16 mouse cellular contexts compared by ENCODE assay signal in genomic region chr5:114780912-114781311, GRCm38 (mm10). TPM values are rescaled to one million over a fixed set of nuclear protein-coding genes. Genes with fewer than 3 reads are reported as not detected.
DNase-seq lines count a peak whose midpoint lies in the region; ATAC-seq and TF ChIP-seq lines count a peak whose summit lies in the region.
"Had no signal": no experiment of that assay in that cellular context is flagged by ENCODE, and none has a peak within 500 bp of the region (broad histone marks: within the 10 kb centered on the region; RNA-seq: fewer than 3 reads in every experiment).

No protein-coding gene starts in this region.

- peaks cover 80% of the 10 kb centered on the region for H3K79me2 ChIP-seq in MEL (ENCODE audit: control insufficient read depth, insufficient read depth, low read length, poor library complexity)

- peak overlapping the region; percentile 3; the same call in 1 of the 2 replicates for H3K9ac ChIP-seq in intestine, embryonic 16.5 days (ENCODE audit: low read depth, low read length)
- H3K9ac ChIP-seq in intestine, postnatal 0 days (ENCODE audit: low read depth, low read length) = no peak overlapping the region
- H3K9ac ChIP-seq in MEL (ENCODE audit: control insufficient read depth, low read depth, low read length, poor library complexity, severe bottlenecking) = peak overlapping the region; percentile 21; the same call in 1 of the 2 replicates
- H3K9ac ChIP-seq: forebrain, embryonic 15.5 days; limb, embryonic 15.5 days; neural tube, embryonic 12.5 days had no signal

- TF ChIP-seq EP300 in MEL (IDR thresholded peaks at IDR 0.05; ENCODE audit: low read depth in 1 of 2, low read length in 2 of 2) = no peak

- peak; percentile 70 for DNase-seq in MEL (ENCODE audit: low read depth, low spot score)
- no peak for DNase-seq in embryonic facial prominence, embryonic 10.5 days (ENCODE audit: low spot score)
- no peak for DNase-seq in natural killer cell, adult 2 months (ENCODE audit: low spot score in 2 of 2)
- no peak for DNase-seq in cerebellum, postnatal 25 days
- DNase-seq: cerebellum, adult 2 months; embryo, embryonic 11 days; heart, adult 11 months; lung, postnatal 14 days; right cerebral cortex, postnatal 14 days had no signal

- TF ChIP-seq RAD21 in MEL (IDR thresholded peaks at IDR 0.05; ENCODE audit: low read depth, low read length) = no peak

- no peak for ATAC-seq in intestine, embryonic 16.5 days
- ATAC-seq in intestine, postnatal 0 days = no peak
- ATAC-seq: CD4-positive, CD25-positive, alpha-beta regulatory T cell, adult 4 months; forebrain, embryonic 15.5 days had no signal

- H3K9me3 ChIP-seq in intestine, embryonic 16.5 days (ENCODE audit: control insufficient read depth, low read length) = no peaks in the 10 kb centered on the region
- no peaks in the 10 kb centered on the region for H3K9me3 ChIP-seq in intestine, postnatal 0 days (ENCODE audit: control insufficient read depth)
- no peaks in the 10 kb centered on the region for H3K9me3 ChIP-seq in MEL (replicated peaks; ENCODE audit: insufficient read depth, low read length)
- no peaks in the 10 kb centered on the region for H3K9me3 ChIP-seq in embryonic facial prominence, embryonic 10.5 days
- H3K9me3 ChIP-seq in megakaryocyte, embryonic 14.5 days = no peaks in the 10 kb centered on the region
- H3K9me3 ChIP-seq: forebrain, embryonic 15.5 days; limb, embryonic 15.5 days; neural tube, embryonic 12.5 days had no signal

- WGBS in intestine, embryonic 16.5 days = 84% methylated on average over 7 of the region's 7 CpGs
- 73% methylated on average over 7 of the region's 7 CpGs for WGBS in intestine, postnatal 0 days
- 84% methylated on average over 7 of the region's 7 CpGs for WGBS in embryonic facial prominence, embryonic 10.5 days

- no peaks in the 10 kb centered on the region for H3K27me3 ChIP-seq in intestine, embryonic 16.5 days (replicated peaks; ENCODE audit: control insufficient read depth, insufficient read depth, low read length)
- H3K27me3 ChIP-seq in intestine, postnatal 0 days (replicated peaks; ENCODE audit: control insufficient read depth, insufficient read depth, low read length) = no peaks in the 10 kb centered on the region
- no peaks in the 10 kb centered on the region for H3K27me3 ChIP-seq in MEL (ENCODE audit: control insufficient read depth in 1 of 2, insufficient read depth in 2 of 2, low read length in 2 of 2)
- no peaks in the 10 kb centered on the region for H3K27me3 ChIP-seq in embryonic facial prominence, embryonic 10.5 days (replicated peaks; ENCODE audit: low read depth, poor library complexity, severe bottlenecking)
- H3K27me3 ChIP-seq in megakaryocyte, embryonic 14.5 days (replicated peaks) = no peaks in the 10 kb centered on the region
- H3K27me3 ChIP-seq: forebrain, embryonic 15.5 days; limb, embryonic 15.5 days; neural tube, embryonic 12.5 days had no signal

- TF ChIP-seq POLR2A in MEL (IDR thresholded peaks at IDR 0.05; ENCODE audit: control insufficient read depth in 1 of 2, insufficient read depth in 1 of 2, low read depth in 1 of 2, low read length in 2 of 2, poor library complexity in 1 of 2) = no peak; a peak in 1 of 4 replicates

- H3K36me3 ChIP-seq in intestine, embryonic 16.5 days (ENCODE audit: control insufficient read depth, insufficient read depth, low read length) = no peaks in the 10 kb centered on the region
- H3K36me3 ChIP-seq in intestine, postnatal 0 days (ENCODE audit: control insufficient read depth, insufficient read depth) = peaks cover 3% of the 10 kb centered on the region; the same call in 1 of the 2 replicates
- peaks cover 1 to 69% of the 10 kb centered on the region in 2 experiments for H3K36me3 ChIP-seq in MEL (ENCODE audit: control insufficient read depth in 1 of 2, insufficient read depth in 2 of 2, low read length in 2 of 2)
- peaks cover 10% of the 10 kb centered on the region for H3K36me3 ChIP-seq in embryonic facial prominence, embryonic 10.5 days (replicated peaks)
- peaks cover 28% of the 10 kb centered on the region for H3K36me3 ChIP-seq in megakaryocyte, embryonic 14.5 days (replicated peaks; ENCODE audit: low read length)
- H3K36me3 ChIP-seq: neural tube, embryonic 12.5 days had no signal

- no peak overlapping the region for H3K4me2 ChIP-seq in intestine, embryonic 16.5 days (ENCODE audit: low read depth, low read length)
- no peak overlapping the region for H3K4me2 ChIP-seq in intestine, postnatal 0 days (replicated peaks; ENCODE audit: low read depth)
- H3K4me2 ChIP-seq: forebrain, embryonic 15.5 days; limb, embryonic 15.5 days; neural tube, embryonic 12.5 days had no signal

- no peak overlapping the region for H3K4me3 ChIP-seq in intestine, embryonic 16.5 days (ENCODE audit: low read length)
- no peak overlapping the region for H3K4me3 ChIP-seq in intestine, postnatal 0 days (ENCODE audit: low read depth, low read length)
- H3K4me3 ChIP-seq in MEL (ENCODE audit: control insufficient read depth in 1 of 2, insufficient read depth in 1 of 2, low read depth in 2 of 2, low read length in 2 of 2) = no peak overlapping the region
- H3K4me3 ChIP-seq in embryonic facial prominence, embryonic 10.5 days = no peak overlapping the region
- H3K4me3 ChIP-seq in megakaryocyte, embryonic 14.5 days (replicated peaks) = peak overlapping the region; percentile 46
- H3K4me3 ChIP-seq: forebrain, embryonic 15.5 days; limb, embryonic 15.5 days; neural tube, embryonic 12.5 days had no signal

- no peak for TF ChIP-seq CTCF in intestine, postnatal 0 days (IDR thresholded peaks at IDR 0.05; ENCODE audit: low read depth)
- no peak for TF ChIP-seq CTCF in MEL (IDR thresholded peaks at IDR 0.05 in 2 of 3, conservative IDR thresholded peaks at IDR 0.05 in 1 of 3; ENCODE audit: control insufficient read depth in 1 of 3, insufficient read depth in 1 of 3, low read depth in 2 of 3, low read length in 3 of 3, poor library complexity in 1 of 3, severe bottlenecking in 1 of 3)

- no peak overlapping the region for H3K27ac ChIP-seq in intestine, embryonic 16.5 days (ENCODE audit: low read length)
- H3K27ac ChIP-seq in intestine, postnatal 0 days (ENCODE audit: low read depth, low read length) = no peak overlapping the region
- peak overlapping the region; percentile 57 for H3K27ac ChIP-seq in MEL (ENCODE audit: control insufficient read depth, low read depth, low read length)
- peak overlapping the region; percentile 35; the same call in 1 of the 2 replicates for H3K27ac ChIP-seq in embryonic facial prominence, embryonic 10.5 days (replicated peaks)
- H3K27ac ChIP-seq: forebrain, embryonic 15.5 days; limb, embryonic 15.5 days; neural tube, embryonic 12.5 days had no signal

- peaks cover 14% of the 10 kb centered on the region; the same call in 1 of the 2 replicates for H3K4me1 ChIP-seq in intestine, embryonic 16.5 days (ENCODE audit: control insufficient read depth, insufficient read depth, low read length)
- H3K4me1 ChIP-seq in intestine, postnatal 0 days (replicated peaks; ENCODE audit: control insufficient read depth, insufficient read depth, low read length) = no peaks in the 10 kb centered on the region
- peaks cover 37 to 78% of the 10 kb centered on the region in 2 experiments for H3K4me1 ChIP-seq in MEL (ENCODE audit: control insufficient read depth in 1 of 2, insufficient read depth in 2 of 2, low read length in 2 of 2)
- peaks cover 35% of the 10 kb centered on the region for H3K4me1 ChIP-seq in embryonic facial prominence, embryonic 10.5 days
- peaks cover 100% of the 10 kb centered on the region for H3K4me1 ChIP-seq in megakaryocyte, embryonic 14.5 days

TF ChIP-seq in MEL, 35 proteins besides CTCF, POLR2A, EP300 and RAD21:
- TF ChIP-seq MAX (IDR thresholded peaks at IDR 0.05; ENCODE audit: low read length) (peak; percentile 67; the same call in 1 of the 2 replicates), SIN3A (IDR thresholded peaks at IDR 0.05; ENCODE audit: low read length) (peak; percentile 51; the same call in 1 of the 2 replicates), RCOR1 (IDR thresholded peaks at IDR 0.05; ENCODE audit: low read depth, low read length) (no peak), ETS1 (IDR thresholded peaks at IDR 0.05; ENCODE audit: low read depth, low read length) (peak; percentile 27; the same call in 1 of the 2 replicates), MXI1 (IDR thresholded peaks at IDR 0.05; ENCODE audit: low read depth, low read length) (0 out of 2 replicates have a peak, but pooled peaks have one; percentile 24), ELF1 (IDR thresholded peaks at IDR 0.05; ENCODE audit: low read depth, low read length) (no peak), HCFC1 (IDR thresholded peaks at IDR 0.05; ENCODE audit: low read depth, low read length) (peak; percentile 35; the same call in 1 of the 2 replicates)

RNA-seq across cellular contexts. Expression of gene Git2, which starts 5.6 kb away (rescaled TPM):
- 27.1 and 29.9 TPM in 2 replicates for polyA plus RNA-seq in intestine, embryonic 16.5 days (2015; fragmentation: Nextera tagmentation; extraction: Ambion mirVana)
- 13.8 and 17.8 TPM in 2 replicates for polyA plus RNA-seq in intestine, postnatal 0 days (2015; fragmentation: Nextera tagmentation; extraction: Ambion mirVana)
- 24.0 and 29.1 TPM in 2 replicates for total RNA-seq in MEL (2012; rRNA removed)
- 10 to 100 TPM; 64.9 to 71.7 TPM for polyA plus RNA-seq in MEL (2012; ENCODE audit: insufficient read depth in 1 of 2, insufficient read length in 2 of 2, low read depth in 1 of 2, low replicate concordance in 2 of 2, missing spikeins in 1 of 2)
- 36.7 and 38.1 TPM in 2 replicates for polyA plus RNA-seq in embryonic facial prominence, embryonic 10.5 days (2016; fragmentation: Nextera tagmentation; extraction: Ambion mirVana)
- polyA plus RNA-seq in megakaryocyte, embryonic 14.5 days (2012; ENCODE audit: insufficient read depth, low replicate concordance) = 48.3 and 136 TPM in 2 replicates

RNA-seq across cellular contexts. Expression of gene Ankrd13a, which starts 6.4 kb away (rescaled TPM):
- 12.7 and 16.7 TPM in 2 replicates for polyA plus RNA-seq in intestine, embryonic 16.5 days (2015; fragmentation: Nextera tagmentation; extraction: Ambion mirVana)
- 59.7 and 61.9 TPM in 2 replicates for polyA plus RNA-seq in intestine, postnatal 0 days (2015; fragmentation: Nextera tagmentation; extraction: Ambion mirVana)
- 140 and 180 TPM in 2 replicates for total RNA-seq in MEL (2012; rRNA removed)
- polyA plus RNA-seq in MEL (2012; ENCODE audit: insufficient read depth in 1 of 2, insufficient read length in 2 of 2, low read depth in 1 of 2, low replicate concordance in 2 of 2, missing spikeins in 1 of 2) = 100 to 1,000 TPM; 110 to 184 TPM
- 44.4 and 48.1 TPM in 2 replicates for polyA plus RNA-seq in embryonic facial prominence, embryonic 10.5 days (2016; fragmentation: Nextera tagmentation; extraction: Ambion mirVana)
- 99.9 and 118 TPM in 2 replicates for polyA plus RNA-seq in megakaryocyte, embryonic 14.5 days (2012; ENCODE audit: insufficient read depth, low replicate concordance)

RNA-seq across cellular contexts. Expression of gene 1500011B03Rik, which starts 42.4 kb away (rescaled TPM):
- polyA plus RNA-seq in intestine, embryonic 16.5 days (2015; fragmentation: Nextera tagmentation; extraction: Ambion mirVana) = 51.5 and 54.7 TPM in 2 replicates
- polyA plus RNA-seq in intestine, postnatal 0 days (2015; fragmentation: Nextera tagmentation; extraction: Ambion mirVana) = 59.0 and 60.5 TPM in 2 replicates
- 47.7 and 56.0 TPM in 2 replicates for total RNA-seq in MEL (2012; rRNA removed)
- 10 to 100 TPM in 1 of 2 experiments, not detected in 1; 75.2 TPM for polyA plus RNA-seq in MEL (2012; ENCODE audit: insufficient read depth in 1 of 2, insufficient read length in 2 of 2, low read depth in 1 of 2, low replicate concordance in 2 of 2, missing spikeins in 1 of 2)
- 108 TPM in 2 replicates for polyA plus RNA-seq in embryonic facial prominence, embryonic 10.5 days (2016; fragmentation: Nextera tagmentation; extraction: Ambion mirVana)
- 24.5 and 89.4 TPM in 2 replicates for polyA plus RNA-seq in megakaryocyte, embryonic 14.5 days (2012; ENCODE audit: insufficient read depth, low replicate concordance)

Comparison
In these comparisons a context has a peak if more than half of its experiments do, and no peak if none do; other contexts are left out.
1. H3K27ac ChIP-seq: peak in MEL (single experiment) and embryonic facial prominence, embryonic 10.5 days (single experiment); none in intestine, embryonic 16.5 days (single experiment) and intestine, postnatal 0 days (single experiment).